Mouse (Mus musculus) liver, adult 2 months (tissue): ENCODE measurements around the gene Hamp2. TPM values are rescaled to one million over a fixed set of nuclear protein-coding genes. Genes with fewer than 3 reads are reported as not detected.
A peak's percentile ranks its signal among the peaks of the same experiment; 100 is the strongest.

ENCODE experiments used
- DNase-seq: peaks from one replicate; pipeline ENCODE4 v3.0.0-alpha.2; 2011; ENCODE audit warnings: low read depth, low spot score; ENCODE audit errors: extremely low read depth
- H3K27ac ChIP-seq: fragments of 200-500 bp; replicated peaks from 2 replicates; pipeline ENCODE4 v1.5.1; 2012; ENCODE audit warnings: low read depth, mild to moderate bottlenecking, control low read depth, inconsistent platforms, low read length; ENCODE audit not compliant: insufficient read depth
- H3K27me3 ChIP-seq: fragments of 200-500 bp; 2 replicates; pipeline ENCODE4 v1.6.1; 2012; ENCODE audit warnings: mild to moderate bottlenecking, moderate library complexity, low read length, inconsistent platforms; ENCODE audit not compliant: control insufficient read depth, insufficient read depth
- H3K36me3 ChIP-seq: fragments of 200-500 bp; 2 replicates; pipeline ENCODE4 v1.6.1; 2012; ENCODE audit warnings: low read length, inconsistent platforms; ENCODE audit not compliant: control insufficient read depth, insufficient read depth
- H3K4me1 ChIP-seq: fragments of 200-500 bp; 2 replicates; pipeline ENCODE4 v1.6.1; 2011; ENCODE audit warnings: low read length; ENCODE audit not compliant: control insufficient read depth, insufficient read depth
- H3K4me3 ChIP-seq: fragments of 200-500 bp; 2 replicates; pipeline ENCODE4 v1.5.1; 2011; ENCODE audit warnings: low read depth, mild to moderate bottlenecking, control low read depth, low read length, moderate library complexity; ENCODE audit not compliant: insufficient read depth
- H3K79me2 ChIP-seq: fragments of 200-500 bp; 2 replicates; pipeline ENCODE4 v1.6.1; 2012; ENCODE audit warnings: inconsistent platforms, mild to moderate bottlenecking, low read length, moderate library complexity; ENCODE audit not compliant: control insufficient read depth, insufficient read depth
- H3K9ac ChIP-seq: fragments of 200-500 bp; 2 replicates; pipeline ENCODE4 v1.6.1; 2012; ENCODE audit warnings: low read depth, mild to moderate bottlenecking, control low read depth, inconsistent platforms, low read length
- CTCF ChIP-seq: fragments of 200-500 bp; IDR thresholded peaks from 2 replicates; pipeline ENCODE4 v1.5.1; 2011; ENCODE audit warnings: low read depth, low read length, control low read depth
- POLR2A ChIP-seq: fragments of 200-500 bp; IDR thresholded peaks from 2 replicates; pipeline ENCODE4 v1.6.1; 2011; ENCODE audit warnings: low read length, control low read depth; ENCODE audit not compliant: insufficient read depth; ENCODE audit errors: extremely low read depth
- WGBS: fragments of 180-500 bp; shearing (Covaris S2); methylation state at CpG from one replicate; pipeline ENCODE4 v1.1.7; 2018; 5-methylcytosine and 5-hydroxymethylcytosine counted together
- polyA plus RNA-seq: library from polyadenylated mRNA; depleted of rRNA; stranded (reverse); fragments of >200 nt; gene quantifications from 2 replicates; pipeline ENCODE4 v1.2.3, GENCODE M21; 2012
- total RNA-seq: library from RNA; depleted of rRNA; stranded (reverse); fragments of >200 nt; gene quantifications from 2 replicates; pipeline ENCODE4 v1.2.3, GENCODE M21; 2014

Hamp2 gene
- total and polyA plus RNA-seq, 2 experiments, result 548 to 9,385 TPM

DNA sequence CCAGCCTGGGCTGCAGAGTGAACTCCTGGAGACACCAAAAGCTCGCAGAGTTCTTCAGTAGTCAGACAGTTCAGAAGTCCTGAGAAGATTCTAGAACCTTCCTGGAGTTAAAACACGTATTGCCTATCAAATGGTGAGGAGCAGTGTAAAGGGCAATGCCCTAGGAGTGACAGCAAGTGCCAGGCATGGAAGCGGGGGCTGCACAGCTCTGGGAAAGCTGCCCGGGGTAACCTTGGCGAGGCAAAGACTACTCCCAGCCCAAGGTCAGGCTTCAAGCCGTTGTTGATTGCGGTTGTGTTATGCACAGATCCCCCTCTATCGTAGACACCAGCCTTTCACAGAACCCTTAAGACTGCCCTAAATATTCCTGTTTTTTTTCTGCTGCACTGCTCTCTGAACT, 44.1 kb upstream of the Hamp2 start:
- DNase-seq, result peak; percentile 85
- no peaks in the 10 kb centered on the region for H3K27me3 ChIP-seq
- 22% methylated on average over 8 of the region's 8 CpGs for WGBS
- H3K36me3 ChIP-seq, result peaks cover 9% of the 10 kb centered on the region; the same call in 1 of the 2 replicates
- TF ChIP-seq POLR2A, result no peak
- no peak for TF ChIP-seq CTCF
- peaks cover 22% of the 10 kb centered on the region for H3K79me2 ChIP-seq
- H3K4me1 ChIP-seq, result peaks cover 54% of the 10 kb centered on the region
- peak overlapping the region; percentile 42 for H3K27ac ChIP-seq
- peak overlapping the region; percentile 35; the same call in 1 of the 2 replicates for H3K9ac ChIP-seq
- no peak overlapping the region for H3K4me3 ChIP-seq

DNA sequence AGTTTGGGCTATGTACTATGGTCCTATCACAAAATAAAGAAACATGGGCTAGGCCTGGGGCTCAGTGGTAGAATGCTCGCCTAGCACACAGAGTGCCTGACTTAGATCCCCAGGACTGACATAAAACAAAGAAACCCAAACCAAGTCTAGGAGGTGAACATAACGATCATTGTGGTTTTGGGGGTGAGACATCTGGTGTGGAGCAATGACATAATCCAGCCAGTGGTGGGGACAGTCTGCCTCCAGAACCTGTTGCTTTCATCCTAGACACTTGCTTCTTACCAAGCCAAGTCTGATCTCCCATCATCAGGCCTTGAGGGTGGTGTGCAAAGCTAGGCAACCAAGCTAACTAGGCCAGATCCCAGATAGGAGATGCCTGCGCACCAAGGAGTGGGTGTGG, 42.2 kb upstream of the Hamp2 start:
- no peaks in the 10 kb centered on the region for H3K27me3 ChIP-seq
- H3K27ac ChIP-seq, result peak overlapping the region; percentile 95
- peaks cover 13% of the 10 kb centered on the region for H3K36me3 ChIP-seq
- H3K79me2 ChIP-seq, result peaks cover 8% of the 10 kb centered on the region
- TF ChIP-seq POLR2A (no peak), CTCF (no peak)
- H3K4me1 ChIP-seq, result peaks cover 50% of the 10 kb centered on the region
- 66% methylated on average over 3 of the region's 3 CpGs for WGBS
- no peak overlapping the region for H3K4me3 ChIP-seq
- H3K9ac ChIP-seq, result no peak overlapping the region
- no peak for DNase-seq

DNA sequence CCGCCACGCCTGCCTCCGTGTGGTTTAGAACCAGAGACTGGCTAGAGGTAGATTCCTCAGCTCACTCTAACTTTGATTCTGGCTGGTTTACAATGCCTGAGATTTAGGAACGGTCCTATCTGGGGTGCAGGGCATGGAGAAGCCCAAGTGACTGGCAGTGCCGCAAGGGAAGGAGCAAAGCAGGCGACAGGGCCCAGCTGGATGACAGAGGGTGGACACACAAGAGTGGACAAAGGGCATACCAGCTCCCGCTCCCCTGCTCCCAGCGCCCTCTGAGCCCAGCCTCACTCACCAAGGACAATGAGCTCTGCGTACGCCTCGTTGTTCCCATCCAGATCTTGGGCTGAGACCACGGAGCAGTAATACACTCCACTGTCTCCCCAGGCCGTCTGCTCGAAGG, 41.2 kb upstream of the Hamp2 start:
- H3K27me3 ChIP-seq, result no peaks in the 10 kb centered on the region
- H3K4me1 ChIP-seq, result peaks cover 45% of the 10 kb centered on the region
- peak overlapping the region; percentile 1; the same call in 1 of the 2 replicates for H3K4me3 ChIP-seq
- TF ChIP-seq CTCF, result no peak
- 0 out of 2 replicates have a peak, but pooled peaks have one; percentile 2 for TF ChIP-seq POLR2A
- H3K27ac ChIP-seq, result peak overlapping the region; percentile 95
- H3K79me2 ChIP-seq, result peaks cover 7% of the 10 kb centered on the region; the same call in 1 of the 2 replicates
- peak overlapping the region; percentile 76 for H3K9ac ChIP-seq
- peak; percentile 74 for DNase-seq
- WGBS, result 35% methylated on average over 14 of the region's 14 CpGs
- H3K36me3 ChIP-seq, result peaks cover 19% of the 10 kb centered on the region

DNA sequence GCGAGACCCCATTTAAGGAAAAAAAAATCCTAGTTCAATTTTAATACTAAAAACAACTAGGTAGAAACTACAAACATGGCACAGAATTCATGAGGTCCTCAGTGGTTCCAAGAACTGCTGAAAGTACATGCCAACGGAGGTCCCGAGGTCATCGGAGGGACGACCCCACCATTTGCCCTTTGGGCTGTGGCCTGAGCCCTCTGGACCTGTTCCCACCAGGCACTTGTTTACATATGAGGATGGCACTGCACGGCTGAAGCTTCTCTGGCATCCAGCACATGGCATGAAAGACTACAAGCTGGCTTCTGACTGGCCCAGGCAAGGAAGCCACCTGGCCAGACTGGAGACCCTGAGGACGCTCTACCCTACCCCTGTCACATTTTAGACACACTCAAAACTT, 39.9 kb upstream of the Hamp2 start:
- 18% methylated on average over 7 of the region's 7 CpGs for WGBS
- Histone ChIP-seq H3K27me3 (no peaks in the 10 kb centered on the region), H3K4me1 (peaks cover 43% of the 10 kb centered on the region), H3K36me3 (peaks cover 16% of the 10 kb centered on the region), H3K27ac (peak overlapping the region; percentile 95), H3K4me3 (no peak overlapping the region), H3K79me2 (peaks cover 7% of the 10 kb centered on the region; the same call in 1 of the 2 replicates), H3K9ac (peak overlapping the region; percentile 68)
- DNase-seq, result peak; percentile 95
- TF ChIP-seq CTCF (no peak), POLR2A (no peak)

DNA sequence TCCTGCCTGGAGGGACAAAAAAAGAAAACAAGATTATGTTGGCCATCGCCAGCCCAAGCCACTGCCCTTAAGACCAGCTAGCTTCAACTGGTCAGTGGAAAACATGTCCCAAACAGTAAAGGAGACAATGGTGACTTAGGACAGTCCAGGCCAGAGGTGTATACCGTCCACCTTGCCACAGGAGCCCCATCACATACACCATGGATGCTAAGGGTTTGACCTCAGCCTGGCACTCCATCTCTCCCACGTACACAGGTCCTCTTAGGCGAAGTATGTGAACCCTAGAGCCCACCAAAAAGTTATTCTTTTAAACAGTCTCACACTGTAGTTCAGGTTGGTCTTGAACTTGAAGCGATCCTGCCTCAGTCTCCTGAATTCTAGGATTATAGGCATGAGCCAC, 38.4 kb upstream of the Hamp2 start:
- peaks cover 47% of the 10 kb centered on the region for H3K4me1 ChIP-seq
- WGBS, result 85% methylated on average over 5 of the region's 5 CpGs
- no peak for DNase-seq
- TF ChIP-seq CTCF (no peak), POLR2A (no peak)
- peaks cover 3% of the 10 kb centered on the region; the same call in 1 of the 2 replicates for H3K79me2 ChIP-seq
- H3K27ac ChIP-seq, result 0 out of 2 replicates have a peak overlapping the region, but pooled peaks have one; percentile 24
- H3K9ac ChIP-seq, result no peak overlapping the region
- H3K36me3 ChIP-seq, result peaks cover 14% of the 10 kb centered on the region
- no peaks in the 10 kb centered on the region for H3K27me3 ChIP-seq
- H3K4me3 ChIP-seq, result no peak overlapping the region

DNA sequence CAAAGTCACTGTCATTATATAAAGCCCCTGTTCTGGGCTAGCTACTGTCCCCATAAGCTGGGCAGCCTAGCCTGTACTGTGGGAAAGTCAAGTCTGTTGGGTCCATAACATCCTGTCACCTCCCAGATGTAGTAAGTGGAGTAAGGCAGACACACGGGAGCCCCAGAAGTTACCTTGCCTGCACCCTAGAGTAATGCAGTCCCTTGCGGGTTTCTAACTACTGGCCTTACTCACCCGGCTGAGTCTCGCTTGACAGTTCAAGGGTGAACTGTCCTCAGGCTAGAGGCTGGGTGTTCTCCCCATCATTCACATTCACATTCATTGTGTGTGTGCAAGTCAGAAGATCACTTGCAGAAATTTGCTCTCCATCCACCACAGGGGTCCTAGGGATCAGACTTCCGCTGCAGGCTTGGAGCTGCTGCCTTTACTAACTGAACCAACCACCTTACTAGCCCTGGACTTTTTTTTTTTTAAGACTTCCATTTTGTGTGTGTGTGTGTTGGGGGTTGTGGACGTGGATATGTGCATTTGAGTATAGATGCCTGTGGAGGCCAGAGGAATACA, 35.4 kb upstream of the Hamp2 start:
- Histone ChIP-seq H3K79me2 (0 out of 2 replicates have a peak, but pooled peaks cover 6% of the 10 kb centered on the region), H3K27ac (peak overlapping the region; percentile 53), H3K4me1 (peaks cover 30% of the 10 kb centered on the region), H3K9ac (no peak overlapping the region; the same call in 1 of the 2 replicates), H3K36me3 (peaks cover 14% of the 10 kb centered on the region), H3K27me3 (no peaks in the 10 kb centered on the region), H3K4me3 (no peak overlapping the region)
- TF ChIP-seq POLR2A (no peak), CTCF (no peak)
- no peak for DNase-seq
- 48% methylated on average over 6 of the region's 6 CpGs for WGBS
